Mouse (Mus musculus) c-Kit-positive CD71-negative TER-119-negative erythroid progenitor cells, embryonic 14.5 days (primary cell): ENCODE measurements at regions not wholly inside any gene's neighbourhood (a gene's known extent, or its start where the extent isn't known, plus 50 kb on each side); places are given as distances from the start of the nearest gene placed in this dataset.
"Not testable (repeated sequence)": the region's sequence is repeated elsewhere in the genome, so short reads cannot be mapped to it uniquely, and the experiment has no call there.

ENCODE experiments used
- DNase-seq: peaks from one replicate; pipeline ENCODE4 v3.0.0-alpha.2; 2013; ENCODE audit warnings: low read depth

- no peak for DNase-seq
Measured at GRCm38 (mm10) chr6:84315175-84315912, 278.4 kb downstream of the Cyp26b1 start.

GRCm38 (mm10) chr6:84313797-84314196 lies 279.9 kb downstream of the Cyp26b1 start:
- no peak for DNase-seq

GRCm38 (mm10) chr6:84310635-84311241 lies 283.0 kb downstream of the Cyp26b1 start:
- no peak for DNase-seq

GRCm38 (mm10) chr6:84307556-84307955 lies 286.2 kb downstream of the Cyp26b1 start:
- no peak for DNase-seq

DNA sequence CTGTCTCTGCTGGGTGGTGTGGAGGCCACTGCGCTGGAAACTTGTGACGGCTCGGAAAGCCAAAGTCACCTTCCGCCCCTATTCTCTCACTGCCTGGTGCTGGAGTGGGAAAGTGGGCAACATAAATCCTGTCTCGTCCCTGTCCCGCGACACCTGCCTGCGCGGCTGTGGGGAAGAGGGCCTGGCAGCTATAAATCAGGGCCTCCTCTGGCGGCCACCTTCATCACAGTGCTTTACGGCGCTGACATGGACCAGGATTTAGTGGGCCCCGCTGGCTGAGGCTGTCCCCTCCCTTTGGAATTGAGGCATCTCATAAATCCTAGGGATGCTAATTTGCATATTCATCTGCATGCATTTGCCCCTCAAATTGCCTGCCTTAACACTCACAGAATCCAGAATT lies 287.1 kb downstream of the Cyp26b1 start:
- no peak for DNase-seq

DNA sequence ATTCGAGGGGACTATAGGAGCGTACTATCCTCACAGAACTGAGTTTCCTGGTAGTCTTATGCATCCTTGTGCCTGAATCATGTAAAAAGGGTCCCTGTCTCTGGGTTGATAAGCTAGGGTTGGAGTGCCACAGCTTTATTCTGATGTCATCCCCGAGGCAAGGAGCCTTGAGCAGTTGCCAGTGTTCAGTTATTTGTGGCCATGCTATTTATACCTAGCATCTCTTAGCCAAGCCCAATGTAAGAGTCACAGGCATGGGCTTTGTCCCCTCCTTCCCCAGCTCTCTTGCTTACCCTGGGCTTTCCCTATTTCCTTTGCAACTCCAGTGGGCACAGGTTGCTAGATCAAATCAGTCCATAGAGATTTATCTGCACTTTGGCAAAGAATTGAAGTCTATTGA lies 288.6 kb downstream of the Cyp26b1 start:
- DNase-seq, result no peak

DNA sequence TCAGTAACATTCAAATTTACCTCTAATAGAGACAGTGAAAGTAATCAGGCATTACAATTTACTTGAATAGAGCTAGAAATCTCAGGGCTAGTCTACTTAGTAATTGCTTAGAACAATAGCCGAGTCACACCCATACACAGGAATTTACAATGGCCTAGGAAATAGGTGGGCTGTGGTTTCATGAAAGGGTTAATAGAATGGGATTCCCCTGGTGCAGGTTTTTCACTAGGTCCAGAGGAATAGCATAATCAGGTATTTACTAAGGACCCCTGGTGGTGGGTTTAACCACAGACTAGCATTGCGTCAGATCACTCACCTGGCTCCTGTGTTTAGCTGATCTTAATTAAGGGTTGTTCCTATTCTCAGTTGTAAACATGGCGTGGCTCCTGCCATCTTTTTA lies 290.8 kb downstream of the Cyp26b1 start:
- DNase-seq, result not testable (repeated sequence)

- DNase-seq, result no peak
Measured at GRCm38 (mm10) chr6:84299936-84300335, 291.5 kb downstream of the Dysf start.

DNA sequence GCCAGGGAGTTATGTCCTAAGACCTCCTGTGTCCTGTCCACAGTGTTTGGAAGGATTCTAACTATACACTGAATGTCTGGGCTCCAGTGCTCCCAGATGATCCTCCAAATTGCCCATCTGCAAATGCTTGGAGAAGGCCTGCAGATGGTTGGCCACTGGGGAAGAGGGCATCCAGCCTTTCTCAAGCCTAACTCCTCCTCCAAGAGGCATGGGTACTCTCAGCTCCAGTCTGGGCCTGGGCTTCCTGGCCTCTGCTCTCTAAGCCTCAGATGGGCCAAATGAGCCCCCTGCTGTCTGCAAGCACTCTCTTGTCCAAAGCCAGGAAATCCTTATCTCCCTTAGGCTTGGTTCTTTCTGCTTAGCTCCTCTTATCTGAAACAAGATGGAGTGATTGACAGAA lies 290.8 kb downstream of the Dysf start:
- no peak for DNase-seq

GRCm38 (mm10) chr6:84273907-84274306 lies 265.5 kb downstream of the Dysf start:
- DNase-seq, result not testable (repeated sequence)

GRCm38 (mm10) chr6:84272520-84273311 lies 264.3 kb downstream of the Dysf start:
- no peak for DNase-seq

- DNase-seq, result no peak
Measured at GRCm38 (mm10) chr6:84271966-84272365, 263.6 kb downstream of the Dysf start.

GRCm38 (mm10) chr6:84271441-84271840 lies 263.1 kb downstream of the Dysf start:
- no peak for DNase-seq

GRCm38 (mm10) chr6:84270518-84271165 lies 262.3 kb downstream of the Dysf start:
- DNase-seq, result no peak

- no peak for DNase-seq
Measured at GRCm38 (mm10) chr6:84269478-84269877, 261.1 kb downstream of the Dysf start.

- no peak for DNase-seq
Measured at GRCm38 (mm10) chr6:84269023-84269422, 260.6 kb downstream of the Dysf start.

- no peak for DNase-seq
Measured at GRCm38 (mm10) chr6:84268111-84268510, 259.7 kb downstream of the Dysf start.

- DNase-seq, result no peak
Measured at GRCm38 (mm10) chr6:84267526-84267925, 259.1 kb downstream of the Dysf start.

DNA sequence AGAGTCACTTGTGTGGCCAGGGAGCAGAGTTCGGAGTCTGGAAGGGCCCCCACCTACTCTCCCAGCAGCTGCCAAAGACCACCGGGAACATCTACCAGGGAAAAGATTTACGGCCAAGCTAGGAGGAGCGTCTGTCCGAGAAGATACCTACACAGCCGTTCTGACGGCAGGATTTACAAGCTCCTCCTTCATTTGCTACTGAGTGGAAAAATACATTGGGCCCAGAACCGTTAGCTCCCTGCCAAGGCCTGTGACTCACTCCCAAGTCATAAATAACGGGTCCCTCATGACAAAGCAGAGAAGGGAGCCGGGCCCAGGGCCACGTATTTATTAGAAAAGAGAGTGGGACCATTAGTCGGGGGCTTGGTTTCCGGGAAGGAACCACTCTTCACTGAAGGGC lies 258.3 kb downstream of the Dysf start:
- no peak for DNase-seq

DNA sequence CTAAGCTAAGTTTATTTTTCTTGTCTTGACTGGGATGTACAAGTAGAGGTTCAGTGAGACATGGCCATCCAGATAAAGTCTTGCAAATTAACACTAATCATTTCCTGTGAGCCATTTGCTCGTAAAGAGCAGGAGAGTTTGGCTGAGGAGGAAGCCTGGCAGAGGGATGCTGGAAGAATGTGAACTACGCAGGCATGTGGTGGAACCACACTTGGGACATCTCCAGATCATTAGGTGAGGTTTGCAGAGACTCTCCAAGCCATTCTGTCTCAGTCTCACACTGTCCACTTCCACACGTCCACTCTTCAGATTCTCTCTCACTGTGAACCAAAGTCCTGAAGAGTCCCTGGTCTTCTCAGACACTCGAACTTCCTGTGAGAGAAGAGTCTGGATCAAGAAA lies 256.3 kb downstream of the Dysf start:
- DNase-seq, result no peak

- no peak for DNase-seq
Measured at GRCm38 (mm10) chr6:84263686-84264085, 255.3 kb downstream of the Dysf start.

- DNase-seq, result no peak
Measured at GRCm38 (mm10) chr6:84262766-84263165, 254.4 kb downstream of the Dysf start.

- no peak for DNase-seq
Measured at GRCm38 (mm10) chr6:84261483-84261882, 253.1 kb downstream of the Dysf start.
